Mouse (Mus musculus) neutrophil, adult 5-6 weeks (primary cell): ENCODE results near the gene Surf2. TPM values are rescaled to one million over a fixed set of nuclear protein-coding genes. Genes with fewer than 3 reads are reported as not detected.

Source experiments
- ATAC-seq: fragments of 151-379, 151-347 bp; 2 replicates; pipeline ENCODE4 v1.8.0; 2017; ENCODE audit warnings: mild to moderate bottlenecking, moderate TSS enrichment; ENCODE audit not compliant: insufficient number of reproducible peaks, poor library complexity, low FRiP score, severe bottlenecking; ENCODE audit errors: extremely low read depth
- total RNA-seq: library from RNA; stranded (forward); fragments of 200-1000 nt; gene quantifications from 2 replicates; pipeline ENCODE4 v1.2.3, GENCODE M21; 2017

The Surf2 gene
- total RNA-seq, 1 experiment from 2014 or later, result 44.7 TPM

- ATAC-seq, result no peak
Measured at GRCm38 (mm10) chr2:26912253-26912770, 3.9 kb upstream of the Surf2 start.

DNA sequence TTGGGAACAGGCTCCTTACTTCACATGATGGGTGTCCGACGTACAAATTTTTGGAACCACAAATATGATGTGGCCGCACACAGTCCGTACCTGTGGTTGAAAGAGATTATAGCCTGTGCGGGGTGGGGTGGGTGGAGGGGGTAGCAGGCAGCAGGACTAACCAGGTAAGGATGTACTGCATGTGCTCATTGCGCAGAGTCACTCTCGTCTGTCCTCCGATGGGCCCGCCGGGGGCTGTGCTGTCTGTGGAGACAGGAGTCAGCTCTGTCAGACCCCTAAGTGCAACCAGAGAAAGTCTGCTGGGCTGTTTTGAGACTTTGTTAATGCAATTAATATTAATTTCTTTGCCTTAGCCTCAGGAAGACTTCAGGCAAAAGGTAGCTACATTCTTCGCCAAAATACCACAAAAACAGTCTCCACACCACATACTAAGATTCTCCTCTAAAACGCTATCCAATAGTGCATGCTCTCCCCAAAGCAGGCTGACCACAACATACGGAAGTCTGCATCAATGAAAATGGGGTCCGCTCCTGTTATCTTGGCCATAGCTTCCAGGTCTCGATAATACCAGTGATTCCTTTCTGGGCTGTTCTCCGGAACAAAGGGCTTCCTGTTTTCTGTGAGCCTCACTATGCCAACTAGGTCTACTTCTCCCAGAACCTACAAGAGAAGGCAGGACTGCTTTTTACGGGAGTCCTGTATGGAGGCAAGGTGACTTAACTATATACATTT, 2.6 kb upstream of the Surf2 start:
- ATAC-seq, result no peak

- no peak for ATAC-seq
Measured at GRCm38 (mm10) chr2:26914148-26914941, 1.8 kb upstream of the Surf2 start.

GRCm38 (mm10) chr2:26916738-26917137, 571 bp downstream of the Surf2 start:
- no peak for ATAC-seq

- ATAC-seq, result no peak
Measured at GRCm38 (mm10) chr2:26919684-26920083, 3.5 kb downstream of the Surf2 start.

DNA sequence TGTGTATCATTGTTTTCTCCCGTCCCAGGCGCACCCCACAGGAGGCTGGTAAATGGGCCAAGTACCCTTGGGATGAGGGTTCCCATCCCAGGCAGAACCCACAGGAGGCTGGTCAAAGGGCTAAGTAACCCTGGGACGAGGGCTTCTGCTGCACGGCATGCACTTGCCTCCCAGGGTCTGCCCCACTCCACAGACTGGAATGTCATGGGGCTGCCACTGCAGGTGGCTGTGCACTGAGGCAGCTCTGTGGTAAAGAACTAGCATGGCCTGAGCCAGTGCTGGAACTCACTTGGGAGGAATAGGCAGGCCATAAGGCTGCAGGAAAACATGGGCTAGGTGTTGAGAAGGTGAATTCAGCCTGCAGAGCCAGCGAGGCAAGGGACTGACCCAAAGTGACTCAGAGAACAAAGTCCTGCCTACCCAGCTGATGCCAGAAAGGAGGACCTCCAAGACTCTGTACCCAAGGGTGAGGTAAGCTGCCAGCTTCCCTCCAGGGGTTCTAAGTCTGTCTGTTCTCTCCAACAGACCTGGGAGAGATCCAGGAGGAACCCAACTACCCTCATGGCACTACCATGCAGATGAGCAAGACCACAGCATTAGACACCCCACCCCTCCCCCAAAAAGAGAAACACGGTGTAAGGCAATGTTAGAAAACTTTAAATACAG, 4.2 kb downstream of the Surf2 start:
- no peak for ATAC-seq

DNA sequence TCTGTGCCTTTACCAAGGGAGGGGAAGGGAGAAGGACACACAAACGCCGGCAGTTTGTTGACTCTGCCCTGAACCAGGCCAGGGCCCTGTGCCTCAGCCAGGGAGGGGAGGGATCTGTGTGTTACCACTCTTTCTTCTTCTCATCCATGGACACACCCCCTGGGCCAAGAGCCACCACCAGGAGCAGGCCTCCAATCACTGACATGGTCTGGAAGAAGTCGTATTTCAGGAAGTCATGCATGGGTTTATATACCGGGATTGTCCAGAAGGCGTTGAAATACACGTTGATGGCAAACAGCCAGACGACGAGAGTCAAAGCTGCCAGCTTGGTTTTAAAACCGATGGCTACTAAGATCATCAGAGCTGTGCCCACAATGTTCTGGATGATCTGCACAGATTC, 5.6 kb downstream of the Surf2 start:
- ATAC-seq, result no peak

GRCm38 (mm10) chr2:26927745-26928476, 11.7 kb downstream of the Surf2 start:
- no peak for ATAC-seq

GRCm38 (mm10) chr2:26930390-26930789, 14.2 kb downstream of the Surf2 start:
- peak; percentile 52 for ATAC-seq

GRCm38 (mm10) chr2:26932473-26933303, 16.5 kb downstream of the Surf2 start:
- ATAC-seq, result no peak

- peak; percentile 87 for ATAC-seq
Measured at GRCm38 (mm10) chr2:26933304-26934055, 17.3 kb downstream of the Surf2 start, which contains the start of the genes Surf4 and Stkld1. Surf4 (minus strand) TSS chr2:26933928. Stkld1 (plus strand) TSS chr2:26934047.

DNA sequence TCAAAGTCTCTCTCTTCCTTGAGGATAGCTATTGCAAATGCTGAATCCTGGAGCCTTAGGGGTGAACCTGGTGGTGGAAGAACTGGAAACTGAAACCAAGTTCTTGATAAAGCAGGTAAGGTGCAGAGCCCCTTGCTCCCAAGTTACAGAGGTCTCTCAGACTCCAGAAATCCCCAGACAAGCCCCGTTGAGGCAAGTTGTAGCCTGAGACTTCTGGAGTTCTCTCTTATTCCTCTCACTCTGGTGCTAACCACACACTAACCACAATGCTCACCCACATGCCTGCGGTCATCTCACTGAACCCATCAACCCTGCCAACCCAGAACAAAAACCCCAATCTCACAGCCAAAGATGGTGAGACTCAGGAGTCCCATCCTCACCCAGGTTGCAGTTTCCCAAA, 19.1 kb downstream of the Surf2 start:
- ATAC-seq, result no peak

DNA sequence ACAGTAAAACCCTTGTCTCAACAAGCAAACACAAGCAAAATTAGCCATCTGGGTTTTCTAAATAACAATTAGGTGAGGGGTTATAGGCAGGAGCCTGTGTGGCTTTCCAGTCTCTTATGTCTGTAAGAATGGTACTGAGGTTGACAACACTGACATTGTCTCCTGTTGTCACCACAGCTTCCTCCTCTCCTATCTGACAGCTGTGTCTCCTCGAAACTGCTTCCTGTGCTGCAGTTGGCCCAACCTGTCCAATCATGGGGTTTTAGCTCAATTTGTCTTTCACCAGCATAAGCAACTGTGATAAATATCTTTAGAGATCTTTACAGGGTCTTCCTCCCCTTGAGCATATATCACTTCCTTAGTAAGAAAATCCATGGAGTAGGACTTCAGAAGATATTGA, 20.3 kb downstream of the Surf2 start:
- no peak for ATAC-seq

DNA sequence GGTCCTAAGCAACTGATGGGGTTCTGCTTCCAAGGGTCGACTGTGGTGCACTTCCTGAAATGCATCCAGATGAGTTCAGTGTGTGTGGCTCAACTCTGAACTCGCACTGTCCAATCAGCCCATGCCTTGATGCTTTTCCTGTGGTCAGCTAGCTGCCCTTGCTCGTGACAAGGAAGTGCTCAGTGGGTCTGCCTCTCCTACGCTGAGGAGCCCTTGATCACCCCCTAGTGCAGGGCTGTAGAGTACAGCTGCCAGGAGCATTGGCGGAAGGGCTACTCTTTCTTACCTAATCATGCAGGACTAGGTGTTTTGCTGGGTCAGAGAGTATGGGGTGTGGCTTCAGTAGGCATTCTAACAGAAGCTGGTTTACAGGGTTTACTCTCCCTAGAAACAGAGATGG, 25.4 kb downstream of the Surf2 start:
- peak; percentile 87 for ATAC-seq

GRCm38 (mm10) chr2:26943253-26943652, 27.1 kb downstream of the Surf2 start:
- ATAC-seq, result no peak

DNA sequence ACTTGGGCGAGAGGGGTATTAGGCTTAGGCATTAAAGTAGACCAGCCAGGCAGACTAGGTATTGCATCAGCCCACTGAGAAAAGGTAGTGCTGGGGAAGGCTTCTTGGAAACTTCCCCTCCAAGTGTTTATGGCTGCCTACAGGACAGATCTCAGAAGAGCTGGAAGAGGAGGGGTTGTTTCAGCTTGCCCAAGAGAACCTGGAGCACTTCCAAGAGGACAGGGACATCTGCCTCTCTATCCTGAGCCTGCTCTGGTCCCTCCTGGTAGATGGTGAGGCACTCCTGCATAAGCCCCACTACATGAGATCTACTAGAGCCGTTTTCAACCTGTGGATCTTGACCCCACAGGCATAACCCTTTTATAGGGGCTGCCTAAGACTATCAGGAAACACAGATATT, 34.2 kb downstream of the Surf2 start:
- ATAC-seq, result no peak

DNA sequence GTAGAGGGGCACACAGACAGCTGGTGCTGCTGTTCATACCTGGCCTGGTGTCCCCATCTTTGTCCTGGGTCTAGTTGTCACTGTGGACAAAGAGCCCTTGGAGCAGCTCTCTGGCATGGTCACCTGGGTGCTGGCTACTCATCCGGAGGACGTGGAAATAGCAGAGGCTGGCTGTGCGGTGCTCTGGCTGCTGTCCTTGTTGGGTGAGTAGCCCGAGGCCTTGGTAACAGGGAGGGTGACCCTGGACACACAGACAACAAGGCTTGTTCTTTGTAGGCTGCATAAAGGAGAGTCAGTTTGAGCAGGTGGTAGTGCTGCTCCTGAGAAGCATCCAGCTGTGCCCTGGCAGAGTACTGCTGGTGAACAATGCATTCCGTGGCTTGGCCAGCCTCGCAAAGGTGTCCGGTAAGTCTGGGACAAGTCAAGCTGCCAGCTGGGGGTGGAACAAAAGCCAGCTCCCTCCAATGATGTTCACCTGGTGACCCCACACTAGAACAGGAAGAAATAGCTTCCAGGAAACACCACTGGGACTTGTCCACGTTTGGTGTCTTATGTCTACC, 35.3 kb downstream of the Surf2 start:
- ATAC-seq, result no peak
